Mouse (Mus musculus) myocyte (in vitro differentiated cells): Measurements from ENCODE around the gene Tox2.

Source experiments
- CEBPB ChIP-seq: IDR thresholded peaks from 2 replicates; pipeline ENCODE4 v1.6.1; 2011; ENCODE audit warnings: mild to moderate bottlenecking, moderate library complexity; ENCODE audit not compliant: poor library complexity, insufficient read depth, severe bottlenecking
- E2F4 ChIP-seq: IDR thresholded peaks from one replicate; pipeline ENCODE4 v1.6.1; 2011; ENCODE audit warnings: mild to moderate bottlenecking, control low read depth, moderate library complexity; ENCODE audit not compliant: insufficient read depth
- MYOD1 ChIP-seq, 3 experiments: IDR thresholded peaks; one replicate each; pipeline ENCODE4 v1.6.1; 2011; ENCODE audit warnings: control low read depth in 2 of 3, low read depth in 2 of 3, mild to moderate bottlenecking in 2 of 3, moderate library complexity in 1 of 3; ENCODE audit not compliant: insufficient read length in 2 of 3, control insufficient read depth in 1 of 3
- MYOG ChIP-seq, 3 experiments: IDR thresholded peaks; one replicate each; pipeline ENCODE4 v1.6.1; 2011; ENCODE audit warnings: control low read depth in 2 of 3, low read depth in 2 of 3, mild to moderate bottlenecking in 2 of 3; ENCODE audit not compliant: insufficient read length in 2 of 3, control insufficient read depth in 1 of 3, insufficient read depth in 1 of 3
- POLR2A ChIP-seq: IDR thresholded peaks from one replicate; pipeline ENCODE4 v1.6.1; 2011; ENCODE audit warnings: low read depth, mild to moderate bottlenecking, control low read depth, moderate library complexity; ENCODE audit not compliant: insufficient read length
- TCF12 ChIP-seq: IDR thresholded peaks from one replicate; pipeline ENCODE4 v1.6.1; 2011; ENCODE audit warnings: mild to moderate bottlenecking, control low read depth; ENCODE audit not compliant: poor library complexity, insufficient read depth, severe bottlenecking
- USF1 ChIP-seq: IDR thresholded peaks from one replicate; pipeline ENCODE4 v1.6.1; 2011; ENCODE audit warnings: low read depth, mild to moderate bottlenecking, control low read depth, moderate library complexity

- TF ChIP-seq POLR2A (no peak), USF1 (no peak), CEBPB (no peak), E2F4 (no peak), MYOG (IDR thresholded peaks at IDR 0.05; ENCODE audit: control insufficient read depth in 1 of 3, insufficient read depth in 1 of 3, insufficient read length in 2 of 3, low read depth in 2 of 3) (no peak), MYOD1 (IDR thresholded peaks at IDR 0.05; ENCODE audit: control insufficient read depth in 1 of 3, insufficient read length in 2 of 3, low read depth in 2 of 3) (no peak), TCF12 (no peak)
Measured at GRCm38 (mm10) chr2:163164461-163164990, 38.4 kb upstream of the Tox2 start.
